Mouse (Mus musculus) heart, adult 18-20 months (tissue): Measurements from ENCODE around the gene Csta1. TPM values are rescaled to one million over a fixed set of nuclear protein-coding genes. Genes with fewer than 3 reads are reported as not detected.

Source experiments
- DNase-seq, 2 experiments: peaks; one replicate each; pipeline ENCODE4 v3.0.0; 2021 to 2022; ENCODE audit warnings: mixed read lengths in 1 of 2
- total RNA-seq, 2 experiments: library from RNA; stranded (reverse); gene quantifications; 2 replicates each; pipeline ENCODE4 v1.2.3; 2021

Csta1 gene
- total RNA-seq, 2 experiments from 2014 or later = not detected

- DNase-seq = no peak
These were observed 60.0 kb downstream of the Csta1 start for GRCm38 (mm10) chr16:36071071-36071449.

Other genes starting within 250 kb of the Csta1 start
- 10 to 100 TPM in 1 of 2 experiments, 1 to 10 TPM in 1; 9.5 to 10.2 TPM for gene Parp9, start 192.8 kb downstream of the Csta1 start, total RNA-seq
- gene Dtx3l, start 192.1 kb downstream of the Csta1 start, total RNA-seq = 10 to 100 TPM; 10.9 to 11.3 TPM
- 100 to 1,000 TPM; 121 to 132 TPM for gene Kpna1, start 152.5 kb downstream of the Csta1 start, total RNA-seq
- gene Wdr5b, start 90.1 kb downstream of the Csta1 start, total RNA-seq = 1 to 10 TPM; 2.6 to 3.0 TPM
- gene Fam162a, start 59.6 kb downstream of the Csta1 start, total RNA-seq = 100 to 1,000 TPM; 252 to 253 TPM
- 10 to 100 TPM; 30.3 to 36.8 TPM for gene Ccdc58, start 59.6 kb downstream of the Csta1 start, total RNA-seq
- not detected for gene Stfa2l1, start 25.6 kb upstream of the Csta1 start, total RNA-seq
- not detected for gene Gm5483, start 53.0 kb upstream of the Csta1 start, total RNA-seq
- not detected for gene Gm5416, start 79.2 kb upstream of the Csta1 start, total RNA-seq
- not detected for gene 2010005H15Rik, start 90.2 kb upstream of the Csta1 start, total RNA-seq
- not detected for gene Stfa1, start 145.7 kb upstream of the Csta1 start, total RNA-seq
- not detected for gene BC117090, start 203.1 kb upstream of the Csta1 start, total RNA-seq
- gene BC100530, start 236.5 kb upstream of the Csta1 start, total RNA-seq = not detected